In the genomic region with DNA sequence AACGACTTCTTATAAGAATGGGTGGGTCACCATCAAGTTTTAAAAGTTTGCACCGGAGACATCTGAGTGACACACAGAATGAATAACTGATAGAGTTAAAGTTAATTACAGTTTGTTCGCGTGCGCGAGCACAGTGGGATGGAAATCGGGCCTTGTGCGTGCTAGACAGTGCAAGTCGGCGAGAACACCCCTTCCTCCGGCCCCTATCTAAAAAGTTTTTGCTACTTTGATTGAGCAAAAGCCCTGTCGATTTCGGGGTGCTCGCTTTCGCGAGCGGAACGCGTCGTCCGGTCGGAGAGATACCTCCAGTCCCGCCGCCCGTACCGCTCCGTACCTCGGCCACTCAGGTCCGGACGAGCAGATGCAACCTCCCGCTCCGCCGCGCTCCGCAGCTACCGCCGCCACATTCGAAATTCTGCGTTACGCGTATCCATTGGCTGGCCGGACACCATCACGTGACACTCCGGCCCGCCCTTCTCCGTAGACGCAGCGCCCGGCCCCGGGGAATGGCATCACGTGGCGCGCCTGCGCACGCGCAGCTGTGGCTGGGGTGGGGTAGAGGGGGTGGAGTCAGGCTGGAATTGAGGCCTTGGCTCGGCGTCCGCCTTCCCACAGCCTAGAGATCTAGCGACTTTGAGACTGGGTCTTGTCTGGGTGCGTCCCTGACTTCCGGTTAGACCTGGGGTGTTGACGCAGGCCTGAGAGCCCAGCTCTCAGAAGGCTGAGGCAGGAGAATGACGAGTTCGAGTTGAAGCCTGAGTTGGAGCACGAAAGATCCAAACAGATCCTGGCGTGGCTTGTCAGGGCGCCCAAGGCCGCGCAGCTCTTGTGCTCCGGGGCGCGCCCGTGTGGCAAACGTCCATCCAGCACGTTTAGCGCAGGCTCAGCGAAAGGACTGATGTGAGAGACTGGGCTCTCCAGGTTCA, we compare ENCODE assay signal across 8 mouse cellular contexts. TPM values are rescaled to one million over a fixed set of nuclear protein-coding genes. Genes with fewer than 3 reads are reported as not detected.
A peak's percentile ranks its signal among the peaks of the same experiment; 100 is the strongest.
DNase-seq lines count a peak whose midpoint lies in the region; ATAC-seq and TF ChIP-seq lines count a peak whose summit lies in the region.

TSS of gene Sgo1 (minus strand) at position 457 of the 926 bp plus-strand sequence.

- peak; percentile 98 for DNase-seq in A20 (ENCODE audit: low read depth, low spot score)
- DNase-seq in heart, adult 9 months (ENCODE audit: low spot score in 2 of 2): peak; percentile 97
- peak; percentile 92 to 97 for DNase-seq in monocyte, adult 2 months (ENCODE audit: low read depth in 1 of 2, low spot score in 2 of 2)
- DNase-seq in spleen, postnatal 36 days (ENCODE audit: low spot score in 2 of 2): peak; percentile 96 to 97

- peak within 1 kb of the TSS; percentile 48 for H3K4me2 ChIP-seq in kidney, embryonic 14.5 days (replicated peaks; ENCODE audit: low read depth, low read length)
- peak within 1 kb of the TSS; percentile 59 for H3K4me2 ChIP-seq in limb, embryonic 15.5 days

- H3K36me3 ChIP-seq in kidney, embryonic 14.5 days (ENCODE audit: control insufficient read depth, insufficient read depth, low read length): peaks cover 23% of the 10 kb centered on the region
- peaks cover 12% of the 10 kb centered on the region for H3K36me3 ChIP-seq in limb, embryonic 15.5 days

- no peaks in the 10 kb centered on the region for H3K9me3 ChIP-seq in kidney, embryonic 14.5 days (ENCODE audit: control insufficient read depth, low read length)
- no peaks in the 10 kb centered on the region for H3K9me3 ChIP-seq in limb, embryonic 15.5 days

- WGBS in kidney, embryonic 14.5 days: under 1% methylated on average over 78 of the region's 78 CpGs
- under 1% methylated on average over 78 of the region's 78 CpGs for whole genome bisulfite sequencing in limb, embryonic 15.5 days

- TF ChIP-seq CTCF in bone marrow macrophage, adult 2 months (IDR thresholded peaks at IDR 0.05; ENCODE audit: low read depth, low read length): no peak
- no peak for TF ChIP-seq CTCF in embryonic fibroblast, embryonic 13.5 days (IDR thresholded peaks at IDR 0.05; ENCODE audit: borderline replicate concordance, insufficient read depth, low read length)

- 0 out of 2 replicates have a peak, but pooled peaks have one; percentile 77 for TF ChIP-seq POLR2A in bone marrow macrophage, adult 2 months (IDR thresholded peaks at IDR 0.05; ENCODE audit: borderline replicate concordance, low read depth, low read length)
- peak; percentile 91 for TF ChIP-seq POLR2A in embryonic fibroblast, embryonic 13.5 days (IDR thresholded peaks at IDR 0.05; ENCODE audit: low read depth, low read length)

- peak within 1 kb of the TSS; percentile 81 for H3K4me3 ChIP-seq in bone marrow macrophage, adult 2 months (ENCODE audit: insufficient read depth, low read length)
- peak within 1 kb of the TSS; percentile 69 for H3K4me3 ChIP-seq in embryonic fibroblast, embryonic 13.5 days (ENCODE audit: insufficient read depth, low read length)
- H3K4me3 ChIP-seq in kidney, embryonic 14.5 days (ENCODE audit: low read length): peak within 1 kb of the TSS; percentile 69
- peak within 1 kb of the TSS; percentile 64 for H3K4me3 ChIP-seq in limb, embryonic 15.5 days

- H3K27me3 ChIP-seq in kidney, embryonic 14.5 days (ENCODE audit: control insufficient read depth, insufficient read depth, low read length): no peaks in the 10 kb centered on the region
- no peaks in the 10 kb centered on the region for H3K27me3 ChIP-seq in limb, embryonic 15.5 days

- peaks cover 4% of the 10 kb centered on the region for H3K4me1 ChIP-seq in bone marrow macrophage, adult 2 months (ENCODE audit: control insufficient read depth, insufficient read depth, low read length)
- H3K4me1 ChIP-seq in embryonic fibroblast, embryonic 13.5 days (ENCODE audit: control insufficient read depth, insufficient read depth, low read length): no peaks in the 10 kb centered on the region; the same call in 1 of the 2 replicates
- H3K4me1 ChIP-seq in kidney, embryonic 14.5 days (ENCODE audit: control insufficient read depth, insufficient read depth, low read length): no peaks in the 10 kb centered on the region
- peaks cover 4% of the 10 kb centered on the region; the same call in 1 of the 2 replicates for H3K4me1 ChIP-seq in limb, embryonic 15.5 days

- H3K27ac ChIP-seq in bone marrow macrophage, adult 2 months (ENCODE audit: insufficient read depth, low read depth, low read length): peak within 1 kb of the TSS; percentile 90
- H3K27ac ChIP-seq in embryonic fibroblast, embryonic 13.5 days (ENCODE audit: insufficient read depth, low read length): peak within 1 kb of the TSS; percentile 89
- peak within 1 kb of the TSS; percentile 87 for H3K27ac ChIP-seq in kidney, embryonic 14.5 days (ENCODE audit: low read depth, low read length)
- H3K27ac ChIP-seq in limb, embryonic 15.5 days: peak within 1 kb of the TSS; percentile 97

- peak; percentile 99 for ATAC-seq in kidney, embryonic 14.5 days (ENCODE audit: low FRiP score, low TSS enrichment)
- peak; percentile 99 for ATAC-seq in limb, embryonic 15.5 days (ENCODE audit: insufficient number of reproducible peaks, low FRiP score, low TSS enrichment, low read depth)

- H3K9ac ChIP-seq in kidney, embryonic 14.5 days (ENCODE audit: low read depth, low read length): peak within 1 kb of the TSS; percentile 81
- H3K9ac ChIP-seq in limb, embryonic 15.5 days: peak within 1 kb of the TSS; percentile 41

RNA-seq across cellular contexts. Expression of gene Sgo1, which starts in this region (rescaled TPM):
- polyA plus RNA-seq in bone marrow macrophage, adult 2 months (2012; ENCODE audit: insufficient read depth, insufficient read length, missing spikeins): 7.5 and 9.2 TPM in 2 replicates
- 16.6 and 21.5 TPM in 2 replicates for polyA plus RNA-seq in embryonic fibroblast, embryonic 13.5 days (2011; ENCODE audit: insufficient read length, low read depth, missing spikeins)
- polyA plus RNA-seq in kidney, embryonic 14.5 days (2014; fragmentation: Nextera tagmentation; extraction: Ambion mirVana): 48.4 and 51.1 TPM in 2 replicates
- 26.5 and 28.2 TPM in 2 replicates for polyA plus RNA-seq in limb, embryonic 15.5 days (2015; fragmentation: Nextera tagmentation; extraction: Ambion mirVana)

Comparison
In these comparisons a context has a peak if more than half of its experiments do, and no peak if none do; other contexts are left out.
1. Peak in every context shown above with its lines: DNase-seq, ATAC-seq, H3K4me3 ChIP-seq and H3K27ac ChIP-seq.